Mouse (Mus musculus) MEL (cell line): ENCODE data around the gene Gm21915. TPM values are rescaled to one million over a fixed set of nuclear protein-coding genes. Genes with fewer than 3 reads are reported as not detected.

Experiments
- polyA plus RNA-seq, 2 experiments: library from polyadenylated mRNA; stranded (reverse) in 1 of 2; unstranded in 1 of 2; fragments of >175 nt in 1 of 2; fragments of >200 nt in 1 of 2; gene quantifications; 2 replicates each; pipeline versions ENCODE4 v1.2.1 to v1.2.4; 2012; ENCODE audit warnings: low replicate concordance in 2 of 2, low read depth in 1 of 2; ENCODE audit not compliant: insufficient read length in 2 of 2, insufficient read depth in 1 of 2, missing spikeins in 1 of 2
- total RNA-seq: library from RNA; depleted of rRNA; stranded (reverse); fragments of 300-350 nt; gene quantifications from 2 replicates; pipeline ENCODE4 v1.2.3, GENCODE M21; 2012; rRNA removed

Gm21915 gene
- total and polyA plus RNA-seq, 3 experiments: not detected

Other genes starting within 250 kb of the Gm21915 start
- gene Gramd1b, start 139.2 kb upstream of the Gm21915 start, total RNA-seq: not detected in 2 replicates
- gene Gramd1b, start 139.2 kb upstream of the Gm21915 start, polyA plus RNA-seq: not detected
- gene Clmp, start 15.3 kb downstream of the Gm21915 start, total RNA-seq: not detected in 2 replicates
- not detected for gene Clmp, start 15.3 kb downstream of the Gm21915 start, polyA plus RNA-seq
- gene Hspa8, start 130.4 kb downstream of the Gm21915 start, total RNA-seq: 2,632 and 5,439 TPM in 2 replicates
- 1,000 to 10,000 TPM in 1 of 2 experiments, 100 to 1,000 TPM in 1; 418 to 3,011 TPM for gene Hspa8, start 130.4 kb downstream of the Gm21915 start, polyA plus RNA-seq
- gene Bsx, start 203.5 kb downstream of the Gm21915 start, total RNA-seq: not detected in 2 replicates
- gene Bsx, start 203.5 kb downstream of the Gm21915 start, polyA plus RNA-seq: not detected